Mouse (Mus musculus) lung, adult 2 months (tissue): ENCODE measurements around the gene Prpsap1.

ENCODE experiments used
- CTCF ChIP-seq: fragments of 200-500 bp; IDR thresholded peaks from 2 replicates; pipeline ENCODE4 v1.5.1; 2011; ENCODE audit warnings: mild to moderate bottlenecking, low read length, control low read depth; ENCODE audit not compliant: insufficient read depth
- POLR2A ChIP-seq: fragments of 200-500 bp; IDR thresholded peaks from 2 replicates; pipeline ENCODE4 v1.6.1; 2011; ENCODE audit warnings: low read depth, mild to moderate bottlenecking, control low read depth, low read length, borderline replicate concordance; ENCODE audit errors: extremely low read depth

GRCm38 (mm10) chr11:116530187-116531147 is 36.5 kb upstream of the Prpsap1 start, which contains the start of gene Sphk1:
- TF ChIP-seq POLR2A: no peak
- no peak for TF ChIP-seq CTCF
